In genomic region chr17:45478234-45478825, GRCm38 (mm10) we compare ENCODE assay signal across 7 mouse cellular contexts. TPM values are rescaled to one million over a fixed set of nuclear protein-coding genes. Genes with fewer than 3 reads are reported as not detected.
A peak's percentile ranks its signal among the peaks of the same experiment; 100 is the strongest.
DNase-seq lines count a peak whose midpoint lies in the region; ATAC-seq and TF ChIP-seq lines count a peak whose summit lies in the region.

No protein-coding gene starts in this region.

- H3K4me3 ChIP-seq in midbrain, embryonic 13.5 days (replicated peaks), result no peak overlapping the region
- no peak overlapping the region for H3K4me3 ChIP-seq in spleen, adult 2 months (ENCODE audit: extremely low read depth, insufficient read depth, insufficient read length)

- peak; percentile 98; the same call in 1 of the 2 replicates for TF ChIP-seq CTCF in spleen, adult 2 months (IDR thresholded peaks at IDR 0.05; ENCODE audit: extremely low read depth, insufficient read depth, insufficient read length, insufficient replicate concordance)

- H3K9me3 ChIP-seq in midbrain, embryonic 13.5 days, result 0 out of 2 replicates have a peak, but pooled peaks cover 7% of the 10 kb centered on the region

- intact Hi-C loops in left cerebral cortex, postnatal 25 days (cut with DNase I), result loop anchor here (1.0 to 5.0 kb wide), 2 partner anchors 74 to 164 kb away; no protein-coding TSS in a partner anchor

- peak; percentile 89 for DNase-seq in cerebellum, adult 9-10 months
- peak; percentile 85 to 89 for DNase-seq in frontal cortex, postnatal 36 days (ENCODE audit: low spot score in 2 of 2)
- DNase-seq in left cerebral cortex, postnatal 25 days (ENCODE audit: low spot score in 2 of 2), result peak; percentile 79 to 86
- DNase-seq in spleen, adult 2 months (ENCODE audit: low read depth in 1 of 2, low spot score in 2 of 2), result peak; percentile 41 to 74

- peak; percentile 29 for ATAC-seq in activated CD4-positive, CD25-positive, alpha-beta regulatory T cell, adult 4 months
- peak; percentile 59 for ATAC-seq in inflammation-experienced regulatory T-cells, adult 6 months
- ATAC-seq in midbrain, embryonic 13.5 days, result peak; percentile 38; the same call in 1 of the 2 replicates

- no peaks in the 10 kb centered on the region for H3K36me3 ChIP-seq in midbrain, embryonic 13.5 days
- no peaks in the 10 kb centered on the region for H3K36me3 ChIP-seq in spleen, adult 2 months (ENCODE audit: control insufficient read depth, insufficient read depth, low read length)

- peaks cover 17% of the 10 kb centered on the region for H3K4me1 ChIP-seq in midbrain, embryonic 13.5 days (replicated peaks)
- H3K4me1 ChIP-seq in spleen, adult 2 months (ENCODE audit: control insufficient read depth, insufficient read depth, insufficient read length), result peaks cover 5% of the 10 kb centered on the region; the same call in 1 of the 2 replicates

- no peak overlapping the region for H3K9ac ChIP-seq in midbrain, embryonic 13.5 days (replicated peaks)

- 24% methylated on average over 12 of the region's 12 CpGs for WGBS in midbrain, embryonic 13.5 days
- WGBS in spleen, adult 2 months, result 9% methylated on average over 12 of the region's 12 CpGs

- no peak overlapping the region for H3K27ac ChIP-seq in midbrain, embryonic 13.5 days
- H3K27ac ChIP-seq in spleen, adult 2 months (ENCODE audit: insufficient read depth, low read length), result no peak overlapping the region

- no peak for TF ChIP-seq POLR2A in spleen, adult 2 months (IDR thresholded peaks at IDR 0.05; ENCODE audit: low read depth, low read length)

- no peak overlapping the region for H3K4me2 ChIP-seq in midbrain, embryonic 13.5 days (replicated peaks)

- peaks cover 15% of the 10 kb centered on the region; the same call in 1 of the 2 replicates for H3K27me3 ChIP-seq in midbrain, embryonic 13.5 days
- H3K27me3 ChIP-seq in spleen, adult 2 months (ENCODE audit: control insufficient read depth, insufficient read depth, low read length), result no peaks in the 10 kb centered on the region

RNA-seq across cellular contexts. Expression of gene Spats1, which starts 3.1 kb away (rescaled TPM):
- polyA plus RNA-seq in activated CD4-positive, CD25-positive, alpha-beta regulatory T cell, adult 4 months (2017; shearing (Covaris generic)), result under 1 TPM; 0.43 to 0.74 TPM
- 1 to 10 TPM; 1.3 to 2.0 (median 1.7) TPM for polyA plus RNA-seq in inflammation-experienced regulatory T-cells, adult 6 months (2017; shearing (Covaris generic))
- 1 to 10 TPM; 5.2 to 6.1 TPM for total RNA-seq in left cerebral cortex, postnatal 25 days (2021)
- polyA plus RNA-seq in midbrain, embryonic 13.5 days (2015; fragmentation: Nextera tagmentation; extraction: Ambion mirVana), result 1.4 TPM in 2 replicates
- not detected in 2 replicates for polyA plus RNA-seq in spleen, adult 2 months (2012; rRNA removed)

RNA-seq across cellular contexts. Expression of gene Aars2, which starts 28.3 kb away (rescaled TPM):
- polyA plus RNA-seq in activated CD4-positive, CD25-positive, alpha-beta regulatory T cell, adult 4 months (2017; shearing (Covaris generic)), result 1 to 10 TPM; 2.1 to 3.4 TPM
- polyA plus RNA-seq in inflammation-experienced regulatory T-cells, adult 6 months (2017; shearing (Covaris generic)), result 1 to 10 TPM; 2.2 to 2.7 (median 2.3) TPM
- total RNA-seq in left cerebral cortex, postnatal 25 days (2021), result 10 to 100 TPM; 23.0 to 24.6 TPM
- polyA plus RNA-seq in midbrain, embryonic 13.5 days (2015; fragmentation: Nextera tagmentation; extraction: Ambion mirVana), result 17.6 and 19.4 TPM in 2 replicates
- 11.9 and 16.5 TPM in 2 replicates for polyA plus RNA-seq in spleen, adult 2 months (2012; rRNA removed)

RNA-seq across cellular contexts. Expression of gene Cdc5l, which starts 44.8 kb away (rescaled TPM):
- 10 to 100 TPM; 61.5 to 69.5 TPM for polyA plus RNA-seq in activated CD4-positive, CD25-positive, alpha-beta regulatory T cell, adult 4 months (2017; shearing (Covaris generic))
- polyA plus RNA-seq in inflammation-experienced regulatory T-cells, adult 6 months (2017; shearing (Covaris generic)), result 10 to 100 TPM; 64.4 to 73.0 (median 70.3) TPM
- total RNA-seq in left cerebral cortex, postnatal 25 days (2021), result 10 to 100 TPM; 55.5 to 58.3 TPM
- polyA plus RNA-seq in midbrain, embryonic 13.5 days (2015; fragmentation: Nextera tagmentation; extraction: Ambion mirVana), result 70.8 and 74.8 TPM in 2 replicates
- 6.0 and 6.1 TPM in 2 replicates for polyA plus RNA-seq in spleen, adult 2 months (2012; rRNA removed)

RNA-seq across cellular contexts. Expression of gene Tcte1, which starts 44.9 kb away (rescaled TPM):
- not detected for polyA plus RNA-seq in activated CD4-positive, CD25-positive, alpha-beta regulatory T cell, adult 4 months (2017; shearing (Covaris generic))
- polyA plus RNA-seq in inflammation-experienced regulatory T-cells, adult 6 months (2017; shearing (Covaris generic)), result not detected
- 1 to 10 TPM; 1.1 to 1.3 TPM for total RNA-seq in left cerebral cortex, postnatal 25 days (2021)
- polyA plus RNA-seq in midbrain, embryonic 13.5 days (2015; fragmentation: Nextera tagmentation; extraction: Ambion mirVana), result 2.6 and 2.7 TPM in 2 replicates
- polyA plus RNA-seq in spleen, adult 2 months (2012; rRNA removed), result 0.16 and 0.45 TPM in 2 replicates
